Mouse (Mus musculus): ENCODE data around the gene Gtf2a2. TPM values are rescaled to one million over a fixed set of nuclear protein-coding genes. Genes with fewer than 3 reads are reported as not detected.
A peak's percentile ranks its signal among the peaks of the same experiment; 100 is the strongest.

Gtf2a2 gene
- polyA plus RNA-seq, 1 experiment, result 122 TPM

DNA sequence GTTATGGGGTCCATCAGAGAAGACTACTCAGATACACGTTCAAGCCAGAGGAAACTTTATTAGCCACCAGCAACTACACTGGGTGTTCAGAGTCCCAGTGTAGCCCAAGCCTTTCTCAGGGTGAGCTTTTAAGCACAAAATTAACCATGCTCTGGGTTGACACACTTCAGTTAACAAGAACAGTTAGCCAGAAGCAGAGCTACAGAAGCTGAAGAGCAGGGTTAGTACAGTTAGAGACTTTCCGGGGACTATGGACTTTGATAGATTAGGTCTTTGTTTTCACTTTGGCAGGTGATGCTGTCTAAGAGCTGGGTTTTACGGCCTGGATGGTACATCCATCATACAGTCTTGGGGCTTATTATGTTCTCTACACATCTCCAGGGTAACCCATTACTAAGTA lies 40.4 kb downstream of the Gtf2a2 start:
- no peak overlapping the region for H3K27ac ChIP-seq (ENCODE audit: insufficient read depth, low read length)
- TF ChIP-seq POLR2A (IDR thresholded peaks at IDR 0.05; ENCODE audit: insufficient read depth, low read length), result no peak
- TF ChIP-seq EP300 (IDR thresholded peaks at IDR 0.05; ENCODE audit: insufficient read depth, low read depth, low read length), result no peak
- no peak for TF ChIP-seq CTCF (IDR thresholded peaks at IDR 0.05; ENCODE audit: low read depth, low read length)
- H3K27me3 ChIP-seq (ENCODE audit: control insufficient read depth, insufficient read depth, low read length, poor library complexity, severe bottlenecking), result no peaks in the 10 kb centered on the region
- H3K36me3 ChIP-seq (ENCODE audit: control insufficient read depth, insufficient read depth, low read length, poor library complexity, severe bottlenecking), result no peaks in the 10 kb centered on the region
- no peaks in the 10 kb centered on the region for H3K4me1 ChIP-seq (ENCODE audit: control insufficient read depth, insufficient read depth, low read length)
- H3K9ac ChIP-seq (ENCODE audit: low read depth, poor library complexity, severe bottlenecking), result no peak overlapping the region
- no peak overlapping the region for H3K4me3 ChIP-seq (ENCODE audit: low read depth, low read length)
- peaks cover 2% of the 10 kb centered on the region; the same call in 1 of the 2 replicates for H3K9me3 ChIP-seq (replicated peaks; ENCODE audit: control insufficient read depth, insufficient read depth, low read length, poor library complexity, severe bottlenecking)

DNA sequence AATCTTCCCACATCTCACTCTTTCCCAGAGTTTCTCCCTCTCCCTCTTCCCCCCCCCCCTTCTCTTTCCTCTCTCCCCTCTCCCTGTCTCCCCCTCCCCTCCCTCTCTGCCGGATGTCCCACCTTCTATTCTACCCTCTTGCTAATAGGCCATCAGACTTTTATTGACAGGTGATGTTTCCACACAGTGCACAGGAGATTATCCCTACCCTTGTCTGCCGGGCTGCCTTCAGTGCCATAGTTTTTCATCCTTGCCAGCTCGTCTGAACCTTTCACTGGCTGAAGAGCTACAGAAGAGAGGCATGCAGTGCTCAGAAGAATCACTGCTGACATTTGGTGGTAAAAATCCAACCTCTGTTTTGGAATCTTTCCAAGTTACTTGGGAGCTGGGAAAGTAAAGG lies 41.1 kb downstream of the Gtf2a2 start:
- H3K9me3 ChIP-seq (replicated peaks; ENCODE audit: control insufficient read depth, insufficient read depth, low read length, poor library complexity, severe bottlenecking), result peaks cover 2% of the 10 kb centered on the region; the same call in 1 of the 2 replicates
- peak overlapping the region; percentile 77 for H3K4me3 ChIP-seq (ENCODE audit: low read depth, low read length)
- H3K9ac ChIP-seq (ENCODE audit: low read depth, poor library complexity, severe bottlenecking), result peak overlapping the region; percentile 48; the same call in 1 of the 2 replicates
- no peak overlapping the region for H3K27ac ChIP-seq (ENCODE audit: insufficient read depth, low read length)
- H3K36me3 ChIP-seq (ENCODE audit: control insufficient read depth, insufficient read depth, low read length, poor library complexity, severe bottlenecking), result no peaks in the 10 kb centered on the region
- TF ChIP-seq EP300 (IDR thresholded peaks at IDR 0.05; ENCODE audit: insufficient read depth, low read depth, low read length), result no peak
- no peak for TF ChIP-seq CTCF (IDR thresholded peaks at IDR 0.05; ENCODE audit: low read depth, low read length)
- no peak for TF ChIP-seq POLR2A (IDR thresholded peaks at IDR 0.05; ENCODE audit: insufficient read depth, low read length)
- no peaks in the 10 kb centered on the region for H3K27me3 ChIP-seq (ENCODE audit: control insufficient read depth, insufficient read depth, low read length, poor library complexity, severe bottlenecking)
- no peaks in the 10 kb centered on the region for H3K4me1 ChIP-seq (ENCODE audit: control insufficient read depth, insufficient read depth, low read length)

DNA sequence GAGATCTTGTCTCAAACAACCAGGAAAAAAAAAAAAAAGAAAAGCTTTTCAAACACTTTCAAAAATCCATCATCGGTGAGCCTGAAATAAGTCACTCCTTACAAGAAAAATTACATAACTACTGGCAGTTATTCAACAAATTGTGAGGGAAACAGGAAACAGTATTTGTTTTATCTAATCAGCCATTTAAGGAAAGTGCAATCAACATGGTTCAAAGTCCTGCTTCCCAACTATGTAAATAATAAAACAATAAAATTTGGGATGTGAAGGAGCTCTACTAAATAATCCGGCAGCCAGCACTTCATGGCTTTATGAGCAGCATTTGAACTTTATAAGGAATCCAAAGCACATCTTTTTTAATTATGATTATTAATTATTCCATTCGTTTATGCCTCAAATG lies 49.7 kb downstream of the Gtf2a2 start:
- Histone ChIP-seq H3K4me1 (ENCODE audit: control insufficient read depth, insufficient read depth, low read length) (no peaks in the 10 kb centered on the region), H3K27me3 (ENCODE audit: control insufficient read depth, insufficient read depth, low read length, poor library complexity, severe bottlenecking) (no peaks in the 10 kb centered on the region), H3K4me3 (ENCODE audit: low read depth, low read length) (no peak overlapping the region), H3K9ac (ENCODE audit: low read depth, poor library complexity, severe bottlenecking) (no peak overlapping the region), H3K9me3 (replicated peaks; ENCODE audit: control insufficient read depth, insufficient read depth, low read length, poor library complexity, severe bottlenecking) (no peaks in the 10 kb centered on the region), H3K27ac (ENCODE audit: insufficient read depth, low read length) (no peak overlapping the region), H3K36me3 (ENCODE audit: control insufficient read depth, insufficient read depth, low read length, poor library complexity, severe bottlenecking) (no peaks in the 10 kb centered on the region)
- TF ChIP-seq POLR2A (IDR thresholded peaks at IDR 0.05; ENCODE audit: insufficient read depth, low read length) (no peak), CTCF (IDR thresholded peaks at IDR 0.05; ENCODE audit: low read depth, low read length) (no peak), EP300 (IDR thresholded peaks at IDR 0.05; ENCODE audit: insufficient read depth, low read depth, low read length) (no peak)

DNA sequence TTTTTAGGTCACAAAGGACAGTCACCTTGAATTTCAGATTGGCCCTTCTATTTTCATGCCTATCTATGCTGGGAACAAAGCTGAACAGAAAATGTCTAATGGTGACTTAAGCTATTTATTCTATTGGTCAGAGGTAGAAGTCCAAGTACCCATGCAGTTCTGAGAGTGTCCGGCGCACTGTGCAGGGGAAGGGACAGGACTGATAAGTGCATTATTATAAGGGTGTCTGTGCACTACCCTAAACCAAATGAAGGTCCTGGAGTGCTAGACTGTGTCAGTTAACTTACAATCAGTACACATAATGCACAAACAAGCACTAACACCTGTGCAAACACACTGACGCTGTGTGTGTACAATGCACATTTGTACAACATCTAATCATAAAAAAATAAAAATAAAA lies 55.1 kb downstream of the Gtf2a2 start:
- H3K4me3 ChIP-seq (ENCODE audit: low read depth, low read length), result no peak overlapping the region
- no peak overlapping the region for H3K9ac ChIP-seq (ENCODE audit: low read depth, poor library complexity, severe bottlenecking)
- H3K4me1 ChIP-seq (ENCODE audit: control insufficient read depth, insufficient read depth, low read length), result no peaks in the 10 kb centered on the region
- H3K27me3 ChIP-seq (ENCODE audit: control insufficient read depth, insufficient read depth, low read length, poor library complexity, severe bottlenecking), result no peaks in the 10 kb centered on the region
- no peak for TF ChIP-seq CTCF (IDR thresholded peaks at IDR 0.05; ENCODE audit: low read depth, low read length)
- no peak for TF ChIP-seq EP300 (IDR thresholded peaks at IDR 0.05; ENCODE audit: insufficient read depth, low read depth, low read length)
- no peak for TF ChIP-seq POLR2A (IDR thresholded peaks at IDR 0.05; ENCODE audit: insufficient read depth, low read length)
- no peaks in the 10 kb centered on the region for H3K9me3 ChIP-seq (replicated peaks; ENCODE audit: control insufficient read depth, insufficient read depth, low read length, poor library complexity, severe bottlenecking)
- no peaks in the 10 kb centered on the region for H3K36me3 ChIP-seq (ENCODE audit: control insufficient read depth, insufficient read depth, low read length, poor library complexity, severe bottlenecking)
- no peak overlapping the region for H3K27ac ChIP-seq (ENCODE audit: insufficient read depth, low read length)

DNA sequence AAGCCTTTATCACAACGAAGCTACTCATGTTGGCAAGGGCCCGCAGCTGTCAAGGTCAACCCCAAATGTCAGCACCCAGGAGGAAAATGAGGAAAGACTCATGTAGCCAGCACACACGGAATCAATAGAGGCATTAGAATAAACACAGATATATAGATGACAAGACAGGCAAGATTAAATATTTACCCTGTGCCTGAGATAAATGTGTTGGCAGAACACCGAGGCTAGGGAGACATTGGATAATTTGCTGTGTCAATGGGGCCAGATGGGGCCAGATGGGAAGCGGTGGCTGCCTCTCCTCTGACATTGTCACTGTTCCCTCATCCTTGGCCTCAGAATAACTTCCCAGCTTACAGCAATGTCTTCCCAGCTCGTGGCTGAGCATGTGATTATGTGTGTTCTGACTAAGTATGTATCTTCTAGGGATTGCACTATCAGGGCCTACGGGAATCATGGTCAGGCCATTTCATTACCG lies 57.6 kb downstream of the Gtf2a2 start:
- Histone ChIP-seq H3K9ac (ENCODE audit: low read depth, poor library complexity, severe bottlenecking) (no peak overlapping the region), H3K36me3 (ENCODE audit: control insufficient read depth, insufficient read depth, low read length, poor library complexity, severe bottlenecking) (no peaks in the 10 kb centered on the region), H3K4me1 (ENCODE audit: control insufficient read depth, insufficient read depth, low read length) (peaks cover 4% of the 10 kb centered on the region), H3K27me3 (ENCODE audit: control insufficient read depth, insufficient read depth, low read length, poor library complexity, severe bottlenecking) (no peaks in the 10 kb centered on the region), H3K27ac (ENCODE audit: insufficient read depth, low read length) (no peak overlapping the region), H3K9me3 (replicated peaks; ENCODE audit: control insufficient read depth, insufficient read depth, low read length, poor library complexity, severe bottlenecking) (no peaks in the 10 kb centered on the region), H3K4me3 (ENCODE audit: low read depth, low read length) (no peak overlapping the region)
- TF ChIP-seq CTCF (IDR thresholded peaks at IDR 0.05; ENCODE audit: low read depth, low read length) (no peak), EP300 (IDR thresholded peaks at IDR 0.05; ENCODE audit: insufficient read depth, low read depth, low read length) (no peak), POLR2A (IDR thresholded peaks at IDR 0.05; ENCODE audit: insufficient read depth, low read length) (no peak)

DNA sequence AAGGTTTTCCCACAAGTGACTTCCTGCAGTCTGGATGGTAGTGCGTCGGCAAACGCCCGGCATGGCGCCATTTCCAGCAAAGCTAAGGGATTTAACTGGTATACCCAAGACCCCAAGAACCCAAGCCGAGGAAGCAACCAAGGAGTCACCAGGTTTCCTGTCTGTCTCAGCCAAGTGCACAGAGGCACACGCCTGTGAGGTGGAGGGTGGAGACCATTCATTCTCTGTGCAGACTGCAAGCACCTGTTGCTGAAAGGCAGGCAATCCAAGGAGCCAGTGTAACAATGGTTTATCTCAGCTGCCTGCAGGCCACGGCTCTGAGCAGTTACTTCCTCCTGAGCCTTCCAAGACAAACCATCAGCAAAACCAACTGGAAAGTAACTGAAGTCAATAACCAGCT lies 60.0 kb downstream of the Gtf2a2 start:
- Histone ChIP-seq H3K9me3 (replicated peaks; ENCODE audit: control insufficient read depth, insufficient read depth, low read length, poor library complexity, severe bottlenecking) (no peaks in the 10 kb centered on the region), H3K9ac (ENCODE audit: low read depth, poor library complexity, severe bottlenecking) (no peak overlapping the region), H3K36me3 (ENCODE audit: control insufficient read depth, insufficient read depth, low read length, poor library complexity, severe bottlenecking) (no peaks in the 10 kb centered on the region), H3K27ac (ENCODE audit: insufficient read depth, low read length) (no peak overlapping the region), H3K4me1 (ENCODE audit: control insufficient read depth, insufficient read depth, low read length) (peaks cover 4% of the 10 kb centered on the region), H3K4me3 (ENCODE audit: low read depth, low read length) (no peak overlapping the region), H3K27me3 (ENCODE audit: control insufficient read depth, insufficient read depth, low read length, poor library complexity, severe bottlenecking) (no peaks in the 10 kb centered on the region)
- no peak for TF ChIP-seq CTCF (IDR thresholded peaks at IDR 0.05; ENCODE audit: low read depth, low read length)
- TF ChIP-seq POLR2A (IDR thresholded peaks at IDR 0.05; ENCODE audit: insufficient read depth, low read length), result no peak
- peak; percentile 63; the same call in 1 of the 2 replicates for TF ChIP-seq EP300 (IDR thresholded peaks at IDR 0.05; ENCODE audit: insufficient read depth, low read depth, low read length)

Other genes starting within 250 kb of the Gtf2a2 start
- gene Bnip2, start 23.1 kb upstream of the Gtf2a2 start, polyA plus RNA-seq (2011; ENCODE audit: insufficient read depth, insufficient read length, low read depth, missing spikeins), result 63.6 and 65.6 TPM in 2 replicates
- gene Gcnt3, start 25.5 kb downstream of the Gtf2a2 start, polyA plus RNA-seq (2011; ENCODE audit: insufficient read depth, insufficient read length, low read depth, missing spikeins), result 0.18 and 0.61 TPM in 2 replicates
- 7.8 and 8.3 TPM in 2 replicates for gene Fam81a, start 130.0 kb downstream of the Gtf2a2 start, polyA plus RNA-seq (2011; ENCODE audit: insufficient read depth, insufficient read length, low read depth, missing spikeins)
- gene Myo1e, start 194.8 kb downstream of the Gtf2a2 start, polyA plus RNA-seq (2011; ENCODE audit: insufficient read depth, insufficient read length, low read depth, missing spikeins), result 51.6 and 54.2 TPM in 2 replicates

Measured in ES-Bruce4 (cell line).